Mouse (Mus musculus): ENCODE data around the gene Epn2.

Gene Epn2

DNA sequence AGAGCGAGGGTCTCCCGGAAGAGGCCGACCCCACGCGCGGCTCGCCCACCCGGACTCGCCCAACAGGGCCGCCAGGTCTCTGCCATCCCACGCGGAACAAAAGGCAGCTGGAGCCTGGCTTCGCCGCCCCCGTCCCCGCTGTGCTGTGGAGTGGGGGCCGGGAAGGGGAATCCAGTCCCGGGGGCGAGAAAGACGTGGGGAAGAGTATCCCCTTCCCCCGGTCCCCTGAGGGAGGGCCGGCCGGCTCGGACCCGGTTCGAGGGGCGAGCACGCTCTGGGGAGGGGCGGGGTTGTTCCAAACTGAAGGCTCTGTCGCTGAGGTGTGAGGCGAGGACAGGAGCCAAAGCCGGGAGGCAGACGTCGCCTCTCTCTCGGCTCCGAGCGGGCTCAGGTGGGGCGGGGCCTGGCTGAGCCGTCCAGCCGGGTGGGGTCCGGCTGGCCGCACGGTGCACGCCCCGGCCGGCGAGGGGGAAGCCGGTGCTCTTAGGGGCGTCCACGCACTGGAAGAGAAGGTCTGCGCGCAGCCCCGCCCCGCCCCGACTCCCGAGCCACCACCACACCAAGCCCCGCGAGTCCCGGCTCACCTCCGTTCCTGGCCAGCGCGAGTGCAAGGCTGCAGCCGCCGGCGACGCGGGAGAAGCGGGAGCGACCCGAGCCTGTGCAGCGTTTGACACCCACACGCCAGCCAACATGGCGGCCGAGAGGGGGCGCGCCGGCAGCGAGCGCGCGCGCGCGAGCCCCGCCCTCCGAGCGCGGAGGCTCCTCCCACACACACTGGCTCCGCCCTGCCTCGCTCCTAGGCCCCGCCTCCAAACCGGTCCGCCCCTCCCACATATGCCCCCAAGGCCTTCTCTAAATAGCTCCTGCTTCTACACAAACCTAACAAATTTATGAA, at the start of gene Epn2:
Gene Epn2, minus strand, starts transcription at position 705 of the 895 bp plus-strand sequence.
- peak; percentile 79; the same call in 1 of the 2 replicates for ATAC-seq (ENCODE audit: insufficient number of reproducible peaks, low FRiP score, low TSS enrichment)

DNA sequence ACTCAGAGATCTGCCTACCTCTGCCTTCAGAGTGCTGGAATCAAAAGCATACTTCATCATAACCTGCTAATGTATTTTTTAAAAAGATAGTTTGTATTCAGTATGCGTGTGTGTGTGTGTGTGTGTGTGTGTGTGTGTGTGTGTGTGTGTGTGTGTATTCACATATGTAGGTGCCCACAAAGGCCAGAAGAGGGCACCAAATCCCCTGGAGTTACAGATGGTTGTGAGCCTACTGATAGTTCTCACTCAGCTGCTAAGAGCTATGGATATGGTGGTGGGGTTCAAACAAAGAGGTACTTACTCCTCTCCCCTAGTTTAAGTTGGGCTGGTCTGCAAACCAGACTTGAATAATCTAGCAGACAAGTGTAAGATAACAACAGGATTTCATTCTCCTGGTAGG, 47.0 kb upstream of the Epn2 start:
- no peak for ATAC-seq (ENCODE audit: insufficient number of reproducible peaks, low FRiP score, low TSS enrichment)

DNA sequence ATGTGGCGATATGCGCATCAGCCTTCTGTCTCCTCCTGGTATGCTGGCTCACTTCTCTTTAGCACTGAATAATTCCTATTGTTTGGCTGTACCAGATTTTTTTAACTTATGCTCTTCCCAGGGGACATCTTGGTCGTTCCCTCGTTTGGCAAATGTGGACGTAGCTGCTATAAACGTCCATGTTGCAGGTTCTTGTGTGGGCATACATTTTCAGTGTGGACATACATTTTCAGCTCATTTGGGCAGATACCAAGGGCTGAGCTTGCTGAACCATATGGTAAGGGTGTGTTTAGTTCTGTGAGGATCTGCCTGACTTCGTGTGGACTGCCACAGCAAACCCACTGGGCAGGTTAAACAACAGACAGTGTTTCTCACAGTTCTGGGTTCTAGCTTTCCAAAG, 45.6 kb upstream of the Epn2 start:
- ATAC-seq (ENCODE audit: insufficient number of reproducible peaks, low FRiP score, low TSS enrichment), result no peak

DNA sequence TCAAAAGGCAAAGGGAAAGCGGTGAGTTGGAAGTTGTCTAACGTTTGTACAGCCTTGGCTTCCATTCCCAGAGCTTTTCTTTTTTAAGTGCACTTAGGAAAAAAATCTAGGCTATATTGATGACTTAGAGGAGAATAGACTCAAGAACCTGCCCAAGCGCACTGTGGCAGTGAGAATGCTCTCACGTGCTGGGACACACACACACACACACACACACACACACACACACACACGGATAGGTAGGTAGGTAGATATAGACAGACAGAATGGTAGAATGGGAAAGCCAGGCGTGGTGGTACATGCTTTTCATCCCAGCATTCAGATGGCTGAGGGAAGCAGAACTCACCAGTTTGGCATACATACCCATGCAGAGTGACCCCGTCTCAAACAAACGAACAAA, 41.3 kb upstream of the Epn2 start:
- no peak for ATAC-seq (ENCODE audit: insufficient number of reproducible peaks, low FRiP score, low TSS enrichment)

DNA sequence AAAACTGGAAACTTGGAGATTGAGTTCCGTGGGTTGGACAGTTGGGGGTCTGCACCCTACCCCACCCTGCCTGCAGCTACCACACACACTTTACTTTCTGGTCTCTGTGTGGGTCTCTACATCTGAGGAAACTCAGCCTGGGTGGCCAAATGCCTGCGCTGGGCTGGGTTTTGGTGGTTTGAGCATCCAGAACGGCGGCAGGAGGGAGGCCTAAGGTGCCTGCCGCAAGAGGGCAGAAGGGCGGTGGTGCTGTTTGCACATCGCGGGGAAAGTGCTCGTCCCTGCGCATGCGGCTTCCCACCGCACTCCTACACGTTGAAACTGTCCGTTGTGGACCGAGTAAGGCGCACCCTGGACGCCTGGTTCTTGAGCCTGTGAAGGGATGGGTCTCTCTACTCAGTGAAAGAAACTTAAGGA, 40.8 kb upstream of the Epn2 start:
- ATAC-seq (ENCODE audit: insufficient number of reproducible peaks, low FRiP score, low TSS enrichment), result peak; percentile 75; the same call in 1 of the 2 replicates

DNA sequence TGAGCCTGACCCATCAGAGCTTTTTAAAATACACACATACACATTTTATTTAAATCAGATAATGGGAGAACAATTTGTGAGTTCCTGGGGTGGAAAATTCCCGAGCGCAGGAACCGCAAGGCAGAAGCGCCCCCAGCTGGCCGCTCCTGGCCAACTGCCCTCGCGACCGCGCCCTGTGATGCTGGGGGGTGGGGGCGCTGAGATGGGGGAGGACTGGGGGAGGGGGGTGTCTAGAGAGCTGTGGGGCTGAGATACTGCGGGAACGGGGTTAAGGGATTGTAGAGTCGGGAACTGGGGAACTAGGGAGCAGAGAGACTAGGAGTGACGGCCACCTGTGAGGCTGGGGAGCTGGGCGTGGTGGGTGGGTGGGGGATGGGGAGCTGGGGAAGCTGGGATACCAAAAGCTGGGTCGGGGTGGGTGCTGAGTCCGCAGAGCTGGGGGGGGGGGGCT, 40.3 kb upstream of the Epn2 start:
- ATAC-seq (ENCODE audit: insufficient number of reproducible peaks, low FRiP score, low TSS enrichment), result 0 out of 2 replicates have a peak, but pooled peaks have one; percentile 31

DNA sequence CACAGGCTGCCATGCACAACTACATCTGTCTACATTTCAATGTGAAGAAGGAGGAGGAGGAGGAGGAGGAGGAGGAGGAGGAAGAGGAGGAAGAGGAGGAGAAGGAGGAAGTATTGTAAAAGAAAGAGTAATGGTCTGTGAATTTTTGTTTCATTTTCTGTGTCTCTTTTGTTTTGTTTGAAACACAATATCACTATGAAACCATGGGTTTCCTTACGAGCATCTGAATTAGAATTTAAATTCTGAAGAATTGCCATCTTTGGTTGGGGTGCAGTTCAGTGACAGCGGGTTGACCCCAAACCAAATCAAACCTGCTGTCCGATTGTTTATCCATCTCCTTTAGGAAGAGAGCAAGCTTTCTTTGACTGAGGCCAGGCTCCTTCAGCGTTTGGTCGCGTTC, 39.9 kb upstream of the Epn2 start:
- no peak for ATAC-seq (ENCODE audit: insufficient number of reproducible peaks, low FRiP score, low TSS enrichment)

DNA sequence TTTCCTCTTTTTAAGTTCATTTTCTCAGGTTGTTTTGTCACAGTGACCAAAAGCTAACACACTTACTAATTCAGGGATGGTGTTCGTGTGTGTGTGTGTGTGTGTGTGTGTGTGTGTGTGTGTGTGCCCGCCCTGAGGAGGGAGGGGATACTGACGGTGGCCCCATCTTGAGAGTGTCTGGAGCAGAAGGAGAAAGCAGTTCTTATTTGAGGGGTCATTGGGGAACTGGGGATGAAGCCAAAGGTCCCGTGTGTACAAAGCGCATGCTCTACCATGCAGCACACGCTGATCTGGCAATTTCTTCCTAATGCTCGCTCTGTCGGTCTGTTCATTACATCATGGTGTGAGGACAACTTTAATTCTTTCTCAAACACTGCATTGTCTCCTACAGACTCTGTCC, 39.1 kb upstream of the Epn2 start:
- ATAC-seq (ENCODE audit: insufficient number of reproducible peaks, low FRiP score, low TSS enrichment), result no peak

DNA sequence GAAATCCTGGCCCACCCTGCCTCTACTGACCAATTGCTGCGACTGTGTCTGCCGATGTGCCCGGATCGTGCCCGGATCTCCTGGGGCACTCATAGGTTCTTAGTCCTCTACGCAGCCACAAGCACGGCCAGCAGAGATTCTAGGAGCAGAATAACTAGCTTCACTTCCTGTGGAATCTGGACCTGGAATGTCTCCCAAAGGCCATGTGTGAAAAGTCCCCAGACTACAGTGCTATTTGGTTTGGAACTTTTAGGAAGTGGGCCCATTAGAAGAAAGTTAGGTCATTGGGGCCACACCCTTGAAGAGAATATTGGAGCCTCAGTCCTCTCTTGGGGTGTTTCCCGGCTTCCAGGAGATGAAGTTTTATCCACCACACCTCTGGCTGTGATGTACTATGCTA, 38.6 kb upstream of the Epn2 start:
- ATAC-seq (ENCODE audit: insufficient number of reproducible peaks, low FRiP score, low TSS enrichment), result no peak

DNA sequence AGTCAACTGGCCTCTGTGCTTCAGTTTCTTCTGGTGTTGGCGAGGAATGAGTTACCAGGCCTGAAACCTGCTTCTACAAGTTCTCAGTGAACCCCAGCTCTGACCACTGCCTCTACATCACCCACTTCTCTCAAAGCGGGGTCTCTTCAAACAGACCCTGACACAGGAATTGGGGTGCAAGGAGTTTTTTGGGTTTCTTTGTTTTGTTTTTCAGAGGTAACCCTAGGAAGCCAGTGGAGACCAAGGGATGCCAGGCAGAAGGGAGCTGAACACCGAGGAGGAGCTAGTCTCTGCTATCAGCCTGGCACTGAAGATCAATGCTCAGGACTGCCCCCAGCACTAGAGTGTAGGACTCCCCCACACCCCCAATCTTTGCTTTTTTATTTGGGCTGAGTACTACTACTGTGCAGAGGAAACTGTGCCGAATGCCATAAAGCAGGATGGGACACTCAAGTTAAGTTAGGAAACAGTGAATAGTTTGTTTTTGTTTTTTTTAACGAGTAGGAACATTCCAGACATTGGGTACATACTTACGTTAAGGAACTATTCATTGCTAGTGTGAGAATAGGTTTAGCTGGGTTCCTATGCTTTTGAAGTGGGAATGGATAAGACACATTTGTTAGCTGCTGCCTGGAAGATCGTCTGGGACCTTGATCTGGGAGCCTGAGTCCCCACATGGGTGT, 37.9 kb upstream of the Epn2 start:
- ATAC-seq (ENCODE audit: insufficient number of reproducible peaks, low FRiP score, low TSS enrichment), result no peak

DNA sequence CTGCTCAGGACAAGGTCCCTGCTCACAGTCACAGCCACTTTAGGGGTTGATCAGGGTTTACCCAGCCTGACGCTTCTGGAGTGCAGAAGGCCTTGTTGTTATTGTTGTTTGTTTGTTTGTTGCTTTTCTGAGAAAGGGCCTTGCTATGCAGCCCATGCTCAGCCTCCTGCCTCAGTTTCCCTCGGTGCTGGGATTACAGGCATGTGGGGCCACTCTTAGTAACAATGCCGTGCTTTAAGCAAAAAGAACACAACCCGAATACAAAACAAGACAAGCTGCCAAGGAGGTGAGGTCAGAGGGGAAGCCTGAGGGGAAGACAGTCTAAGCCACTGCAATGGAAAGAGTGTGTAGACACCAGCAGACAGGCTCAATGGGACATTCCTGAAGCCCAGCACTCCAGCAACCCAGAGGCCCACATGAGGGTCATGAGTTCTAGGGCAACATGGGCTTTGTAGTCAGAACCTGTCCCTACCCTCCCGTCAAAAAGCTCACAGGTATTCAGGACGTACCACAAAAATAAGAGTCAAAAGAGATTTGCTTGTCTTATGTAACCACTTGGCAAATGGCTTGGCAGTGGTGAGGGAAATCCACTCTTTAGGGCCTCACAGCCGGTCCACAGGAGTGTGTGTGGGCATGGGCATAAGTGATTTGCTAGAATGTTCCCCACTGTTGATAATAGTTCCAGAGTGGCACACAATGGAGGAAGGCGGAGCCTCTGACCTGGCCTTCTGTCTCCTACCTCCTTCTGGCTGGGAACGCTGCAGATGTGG, 37.2 kb upstream of the Epn2 start:
- no peak for ATAC-seq (ENCODE audit: insufficient number of reproducible peaks, low FRiP score, low TSS enrichment)

DNA sequence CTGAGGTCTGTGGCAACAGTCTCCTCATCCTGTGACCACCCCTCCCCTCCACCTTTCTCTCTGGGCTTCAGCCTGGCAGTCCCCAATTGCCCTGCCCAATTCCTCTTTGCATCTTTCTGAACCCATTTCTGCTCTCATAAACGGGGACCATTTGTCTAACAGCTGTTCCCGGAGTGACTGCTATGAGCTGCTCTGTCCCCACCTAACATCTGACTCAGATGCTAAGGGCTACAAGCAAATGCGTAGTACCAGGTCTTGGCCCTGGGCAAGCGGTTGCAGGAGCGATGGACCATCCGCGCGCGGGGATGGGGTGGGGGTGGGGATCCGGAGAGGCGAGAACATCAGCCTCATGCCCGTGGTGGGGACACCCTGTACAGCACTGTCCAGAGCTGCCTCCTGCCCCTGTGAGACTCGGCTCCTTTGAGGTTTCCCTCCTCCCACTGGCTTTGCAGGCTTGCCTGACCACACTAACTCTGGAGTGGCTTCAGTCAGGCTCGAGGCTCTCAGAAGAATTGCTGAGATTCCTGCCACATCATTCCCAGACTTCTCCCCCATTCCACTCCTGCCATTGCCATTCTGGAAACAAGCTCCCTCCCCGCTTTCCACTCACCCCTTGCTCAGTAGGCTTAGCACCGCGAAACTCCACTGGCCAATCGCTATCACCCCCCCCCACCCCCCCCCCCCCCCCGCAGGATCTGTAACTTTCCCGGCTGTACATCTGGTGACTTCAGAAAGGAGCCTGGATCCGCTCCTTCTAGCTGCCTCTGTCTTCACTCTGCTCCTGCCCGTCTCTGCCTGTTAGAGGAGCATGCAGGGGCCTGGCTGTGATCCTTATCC, 36.4 kb upstream of the Epn2 start:
- no peak for ATAC-seq (ENCODE audit: insufficient number of reproducible peaks, low FRiP score, low TSS enrichment)

DNA sequence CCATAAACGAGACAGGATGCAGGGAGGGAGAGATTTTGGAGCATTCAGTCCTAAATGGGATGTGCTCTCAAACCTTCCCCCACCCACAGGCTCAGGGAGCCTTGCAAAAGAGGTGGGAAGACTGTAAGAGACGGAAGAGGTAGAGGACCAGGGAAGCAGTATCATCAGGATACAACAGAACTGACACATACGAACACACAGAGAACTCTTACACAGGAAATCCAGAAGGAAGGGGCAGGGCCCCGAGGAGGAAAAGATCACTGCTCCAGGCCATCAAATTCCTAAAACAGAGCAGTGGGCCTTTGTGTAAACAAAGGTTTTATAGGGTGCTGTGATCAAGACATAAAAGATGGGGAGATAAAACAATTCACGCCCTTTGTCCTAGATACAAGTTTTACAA, 34.9 kb upstream of the Epn2 start:
- no peak for ATAC-seq (ENCODE audit: insufficient number of reproducible peaks, low FRiP score, low TSS enrichment)

DNA sequence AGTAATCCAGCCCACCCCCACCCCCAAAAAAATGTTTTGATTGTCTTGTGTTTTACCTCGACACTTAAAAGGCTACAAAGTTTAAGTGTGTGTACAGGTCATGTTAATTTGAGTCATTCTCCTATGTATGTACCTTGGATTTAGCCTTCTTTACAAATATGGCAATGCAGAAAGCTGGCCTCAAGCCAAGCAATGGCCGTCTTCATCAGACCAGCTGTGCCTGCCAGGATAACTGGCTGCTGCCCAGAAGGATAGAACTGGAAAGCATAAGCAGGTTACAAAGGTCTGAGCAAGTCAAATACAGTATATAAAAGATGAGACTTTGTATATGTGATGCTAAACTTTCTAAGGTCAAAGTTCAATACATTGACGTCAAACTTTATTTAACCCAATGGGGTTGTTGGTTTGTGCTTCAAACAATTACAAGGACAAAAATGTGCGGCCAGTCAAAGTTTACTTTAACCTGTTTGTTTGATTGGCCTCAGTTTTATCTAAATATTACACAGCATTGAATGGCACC, 32.7 kb upstream of the Epn2 start:
- no peak for ATAC-seq (ENCODE audit: insufficient number of reproducible peaks, low FRiP score, low TSS enrichment)

DNA sequence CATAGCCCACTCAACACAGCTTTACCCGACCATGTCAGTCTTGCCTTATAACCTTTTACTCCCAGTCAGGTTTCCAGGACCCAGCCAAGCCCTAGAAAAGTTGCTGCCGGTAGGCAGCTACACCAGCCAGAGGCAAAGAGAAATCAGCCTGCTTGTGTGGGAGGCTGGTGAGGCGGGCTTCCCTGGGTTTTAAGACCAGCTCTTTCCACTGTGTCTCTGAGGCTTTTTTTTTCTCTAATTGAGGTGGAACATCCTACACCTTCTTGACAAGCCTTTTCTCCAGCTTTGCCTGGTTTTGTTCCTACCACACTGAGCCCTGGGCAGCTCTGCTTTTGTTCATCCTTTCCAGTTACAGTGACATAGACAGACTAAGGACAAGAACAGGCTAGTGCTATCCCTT, 31.7 kb upstream of the Epn2 start:
- ATAC-seq (ENCODE audit: insufficient number of reproducible peaks, low FRiP score, low TSS enrichment), result no peak

DNA sequence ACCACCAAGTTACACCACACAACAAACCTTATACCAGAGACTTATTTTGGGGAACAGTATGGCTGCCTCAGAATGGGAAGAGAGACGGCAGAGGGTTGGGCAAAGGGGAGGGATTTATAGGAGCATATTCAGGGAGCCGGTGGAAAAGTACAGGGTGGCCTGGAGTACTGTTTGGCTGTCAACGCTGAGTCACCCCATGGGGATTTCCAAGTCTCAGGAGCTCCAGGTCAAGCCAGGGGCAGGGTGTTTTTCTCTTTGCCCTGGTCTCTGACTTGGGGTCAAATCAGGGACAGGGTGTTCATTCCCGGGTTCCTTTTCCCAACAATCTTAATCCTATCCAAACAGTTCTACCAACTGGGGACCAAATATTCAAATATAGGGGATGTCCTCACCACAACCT, 28.6 kb upstream of the Epn2 start:
- no peak for ATAC-seq (ENCODE audit: insufficient number of reproducible peaks, low FRiP score, low TSS enrichment)

DNA sequence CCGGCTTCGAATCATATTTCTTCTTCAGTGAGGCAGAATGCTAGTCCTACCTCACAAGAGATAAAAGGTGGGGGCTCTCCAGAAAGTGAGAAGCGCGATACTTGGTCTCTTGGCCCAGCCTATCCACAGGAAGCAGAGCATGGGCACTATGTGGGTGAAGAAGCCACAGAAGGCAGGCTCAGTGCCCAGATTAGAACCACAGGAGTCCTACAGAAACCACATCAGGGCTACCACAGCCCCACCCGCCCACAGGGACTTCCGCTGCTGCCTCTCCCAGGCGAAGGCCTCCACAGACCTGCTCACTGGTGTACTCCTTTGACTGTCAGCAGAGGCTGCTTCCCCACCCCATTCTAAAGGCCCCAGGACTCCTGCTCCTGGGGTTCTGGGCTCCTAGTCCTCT, 23.2 kb upstream of the Epn2 start:
- ATAC-seq (ENCODE audit: insufficient number of reproducible peaks, low FRiP score, low TSS enrichment), result no peak

DNA sequence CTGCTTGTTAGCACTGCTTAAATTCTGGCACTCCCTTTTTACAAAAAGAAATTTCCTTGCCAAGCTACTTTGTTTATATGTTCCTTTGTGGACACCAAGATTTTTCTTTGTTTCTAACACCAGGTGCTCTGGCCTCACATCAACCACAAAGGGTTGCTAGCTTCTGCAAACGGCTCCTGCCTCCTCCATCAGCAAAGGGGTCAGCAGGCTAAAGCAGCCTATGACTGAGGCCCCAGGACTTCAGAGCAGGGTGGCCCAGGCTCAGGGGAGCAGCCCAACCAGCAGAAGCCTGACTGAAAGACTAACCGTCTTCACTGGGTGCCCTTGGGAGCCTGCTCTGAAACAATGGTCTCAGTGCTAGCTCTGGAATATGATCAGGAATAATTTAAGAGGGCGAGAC, 22.0 kb upstream of the Epn2 start:
- ATAC-seq (ENCODE audit: insufficient number of reproducible peaks, low FRiP score, low TSS enrichment), result no peak

DNA sequence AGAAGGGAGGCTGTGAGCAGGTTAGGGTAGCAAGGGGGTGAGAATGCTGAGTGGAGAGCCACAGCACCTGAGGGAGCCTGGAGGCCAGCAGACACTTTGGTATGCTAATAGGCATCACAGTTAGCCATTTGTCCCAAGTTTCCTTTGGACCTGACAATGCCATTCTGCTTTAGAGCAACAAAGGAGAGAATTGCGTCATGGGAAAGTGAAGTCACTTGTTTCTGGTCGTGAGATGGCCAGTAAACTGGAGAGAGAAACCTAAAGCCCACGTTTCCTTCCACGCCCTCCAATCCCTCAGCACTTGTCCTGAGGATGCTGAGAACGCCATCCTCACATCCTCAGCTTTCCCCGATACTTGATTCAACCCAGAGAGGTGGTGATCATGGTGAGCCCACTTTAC, 18.9 kb upstream of the Epn2 start:
- ATAC-seq (ENCODE audit: insufficient number of reproducible peaks, low FRiP score, low TSS enrichment), result no peak

DNA sequence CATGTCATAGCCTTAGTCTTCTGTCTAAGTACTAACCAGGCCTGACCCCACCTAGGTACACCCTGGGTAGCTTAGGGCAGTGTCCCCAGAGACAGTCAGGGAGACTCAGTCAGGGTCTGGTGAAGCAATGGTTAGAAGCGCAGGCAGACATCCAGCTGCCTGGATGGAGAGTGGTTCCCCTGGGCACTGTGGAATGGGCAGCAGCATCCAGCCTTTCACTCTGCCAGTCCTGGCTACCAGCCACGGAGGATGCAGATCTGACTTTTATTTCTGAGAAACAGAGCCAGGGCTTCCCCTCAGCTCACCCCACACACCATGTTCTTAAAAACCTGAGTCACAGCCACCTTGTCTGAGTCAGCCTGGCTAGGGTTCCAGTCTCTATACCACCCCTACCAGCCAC, 18.0 kb upstream of the Epn2 start:
- no peak for ATAC-seq (ENCODE audit: insufficient number of reproducible peaks, low FRiP score, low TSS enrichment)
